Mouse (Mus musculus) limb, embryonic 11.5 days (tissue): ENCODE data around the gene Abl2. TPM values are rescaled to one million over a fixed set of nuclear protein-coding genes. Genes with fewer than 3 reads are reported as not detected.
A peak's percentile ranks its signal among the peaks of the same experiment; 100 is the strongest.

Experiments used
- ATAC-seq: fragments of 200-750 bp; cut with Nextera tagmentation; 2 replicates; pipeline ENCODE4 v1.8.0; 2017; ENCODE audit warnings: low read depth; ENCODE audit not compliant: insufficient number of reproducible peaks, low FRiP score, low TSS enrichment
- DNase-seq: peaks from one replicate; pipeline ENCODE4 v3.0.0-alpha.2; 2015; ENCODE audit warnings: low spot score
- H3K27ac ChIP-seq: fragments of 300-500 bp; sonication (generic); replicated peaks from 2 replicates; pipeline ENCODE4 v1.5.1; 2014; ENCODE audit warnings: low read depth, mild to moderate bottlenecking, low read length
- H3K27me3 ChIP-seq: fragments of 300-500 bp; sonication (generic); 2 replicates; pipeline ENCODE4 v1.6.1; 2014; ENCODE audit warnings: mild to moderate bottlenecking, low read length, mixed read lengths; ENCODE audit not compliant: control insufficient read depth, insufficient read depth
- H3K36me3 ChIP-seq: fragments of 300-500 bp; sonication (generic); 2 replicates; pipeline ENCODE4 v1.6.1; 2014; ENCODE audit warnings: mild to moderate bottlenecking, low read length, moderate library complexity, mixed read lengths; ENCODE audit not compliant: control insufficient read depth, insufficient read depth
- H3K4me1 ChIP-seq: fragments of 300-500 bp; sonication (generic); 2 replicates; pipeline ENCODE4 v1.6.1; 2014; ENCODE audit warnings: low read length, mixed read lengths; ENCODE audit not compliant: control insufficient read depth, insufficient read depth
- H3K4me2 ChIP-seq: fragments of 300-500 bp; sonication (generic); 2 replicates; pipeline ENCODE4 v1.6.1; 2014; ENCODE audit warnings: low read depth, mild to moderate bottlenecking, moderate library complexity; ENCODE audit not compliant: severe bottlenecking
- H3K4me3 ChIP-seq: fragments of 300-500 bp; sonication (generic); 2 replicates; pipeline ENCODE4 v1.5.1; 2014; ENCODE audit warnings: low read depth, low read length
- H3K9ac ChIP-seq: fragments of 300-500 bp; sonication (generic); 2 replicates; pipeline ENCODE4 v1.6.1; 2014; ENCODE audit warnings: mild to moderate bottlenecking, low read length
- H3K9me3 ChIP-seq: fragments of 300-500 bp; sonication (generic); 2 replicates; pipeline ENCODE4 v1.6.1; 2016; ENCODE audit warnings: low read length; ENCODE audit not compliant: control insufficient read depth
- WGBS: fragments of 180-500 bp; shearing (Covaris S2); extraction: QIAGEN DNeasy Blood & Tissue Kit; methylation state at CpG from one replicate; pipeline ENCODE4 v1.1.7; 2014; 5-methylcytosine and 5-hydroxymethylcytosine counted together
- polyA plus RNA-seq: library from polyadenylated mRNA; unstranded; fragments of >200 nt; fragmentation: Nextera tagmentation; extraction: Ambion mirVana; gene quantifications from 2 replicates; pipeline ENCODE4 v1.2.1, GENCODE M21; 2014

Abl2 gene
- polyA plus RNA-seq, 1 experiment from 2014 or later, result 5.9 TPM

DNA sequence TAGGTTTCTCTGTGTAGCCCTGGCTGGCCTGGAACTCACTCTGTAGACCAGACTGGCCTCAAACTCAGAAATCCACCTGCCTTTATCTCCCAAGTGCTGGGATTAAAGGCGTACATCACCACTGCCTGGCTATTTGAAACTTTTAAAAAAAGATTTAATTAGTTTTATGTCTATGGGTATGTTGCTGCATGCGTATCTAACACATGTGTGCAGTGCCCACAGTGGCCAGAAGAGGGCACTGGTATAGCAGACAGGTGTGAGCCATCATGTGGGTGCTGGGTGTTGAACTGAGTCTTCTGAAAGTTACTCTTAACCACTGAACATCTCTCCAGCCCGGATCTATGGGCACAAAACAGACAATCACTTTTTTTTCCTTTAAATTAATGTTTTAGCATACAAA lies 7.5 kb downstream of the Abl2 start:
- no peaks in the 10 kb centered on the region for H3K4me1 ChIP-seq
- no peaks in the 10 kb centered on the region for H3K9me3 ChIP-seq
- WGBS, result 95% methylated on average over 3 of the region's 3 CpGs
- DNase-seq (peak; percentile 34), ATAC-seq (no peak)
- no peak overlapping the region for H3K27ac ChIP-seq
- no peaks in the 10 kb centered on the region for H3K27me3 ChIP-seq
- H3K4me2 ChIP-seq, result no peak overlapping the region
- H3K36me3 ChIP-seq, result no peaks in the 10 kb centered on the region; the same call in 1 of the 2 replicates
- no peak overlapping the region for H3K9ac ChIP-seq
- no peak overlapping the region for H3K4me3 ChIP-seq

DNA sequence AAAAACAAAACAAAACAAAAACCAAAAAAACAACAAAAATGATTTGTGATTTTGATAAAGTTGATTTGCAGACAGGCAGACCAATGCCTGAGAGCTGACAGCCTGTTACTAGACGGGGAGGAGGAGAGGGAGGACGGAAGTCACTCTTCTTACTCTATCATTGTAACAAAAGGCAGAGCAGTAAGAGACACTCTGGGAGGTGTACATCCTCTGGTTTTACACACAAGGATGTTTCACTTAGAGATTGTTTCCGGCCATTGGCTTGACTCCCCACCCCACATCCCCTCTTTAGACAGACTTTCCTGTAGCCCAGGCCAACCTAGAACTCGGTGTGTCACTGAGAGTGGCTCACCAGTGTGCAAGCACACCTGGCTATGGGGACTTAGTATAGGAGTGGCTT lies 11.0 kb downstream of the Abl2 start:
- no peak overlapping the region for H3K4me3 ChIP-seq
- WGBS, result 94% methylated on average over 4 of the region's 4 CpGs
- no peak for DNase-seq
- H3K27ac ChIP-seq, result no peak overlapping the region
- H3K4me2 ChIP-seq, result no peak overlapping the region
- H3K36me3 ChIP-seq, result no peaks in the 10 kb centered on the region; the same call in 1 of the 2 replicates
- H3K9ac ChIP-seq, result no peak overlapping the region
- no peak for ATAC-seq
- H3K4me1 ChIP-seq, result no peaks in the 10 kb centered on the region
- no peaks in the 10 kb centered on the region for H3K27me3 ChIP-seq
- H3K9me3 ChIP-seq, result no peaks in the 10 kb centered on the region

DNA sequence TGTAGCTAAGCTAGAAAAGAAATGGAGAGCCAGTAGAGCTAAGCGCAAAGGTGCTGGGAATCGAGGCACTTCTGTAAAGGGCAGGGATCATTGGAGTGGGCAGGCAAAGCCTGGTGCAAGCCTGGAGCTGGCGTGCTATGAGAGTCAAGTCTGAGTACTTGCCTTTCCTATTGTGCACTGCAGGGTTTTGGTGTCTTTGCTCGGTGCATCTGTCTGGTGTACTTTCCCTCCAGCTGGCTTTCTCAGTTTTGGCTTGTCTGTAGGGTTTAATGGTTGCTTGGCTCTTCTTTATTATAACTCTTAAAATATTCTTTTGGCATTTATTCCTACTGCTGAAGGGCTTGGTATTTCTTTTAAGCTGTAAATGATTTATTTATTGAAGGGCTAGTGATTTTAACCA lies 14.4 kb downstream of the Abl2 start:
- Histone ChIP-seq H3K27me3 (no peaks in the 10 kb centered on the region), H3K9ac (no peak overlapping the region), H3K4me3 (no peak overlapping the region), H3K4me1 (no peaks in the 10 kb centered on the region), H3K4me2 (no peak overlapping the region), H3K36me3 (no peaks in the 10 kb centered on the region), H3K27ac (no peak overlapping the region), H3K9me3 (no peaks in the 10 kb centered on the region)
- no peak for DNase-seq
- WGBS, result 86% methylated on average over 4 of the region's 4 CpGs
- ATAC-seq, result no peak

DNA sequence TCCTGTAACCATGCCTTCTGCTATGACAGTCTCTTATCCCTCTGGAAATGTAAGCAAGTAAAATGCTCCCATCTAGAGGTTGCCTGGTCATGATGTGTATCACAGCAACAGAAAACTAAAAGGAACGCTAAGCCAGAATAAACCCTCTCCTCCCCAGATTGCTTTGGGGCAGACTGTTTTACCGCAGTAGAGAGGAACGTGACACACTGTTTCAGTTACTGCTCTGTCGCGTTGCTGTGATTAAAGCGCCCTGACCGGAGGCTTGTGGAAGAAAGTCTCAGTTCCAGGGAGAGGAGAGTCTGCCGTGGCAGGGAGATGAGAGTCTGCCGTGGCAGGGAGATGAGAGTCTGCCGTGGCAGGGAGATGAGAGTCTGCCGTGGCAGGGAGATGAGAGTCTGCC lies 22.6 kb downstream of the Abl2 start:
- DNase-seq, result no peak
- H3K36me3 ChIP-seq, result no peaks in the 10 kb centered on the region
- no peak overlapping the region for H3K9ac ChIP-seq
- ATAC-seq, result no peak
- WGBS, result 67% methylated on average over 11 of the region's 11 CpGs
- H3K4me1 ChIP-seq, result no peaks in the 10 kb centered on the region
- H3K4me2 ChIP-seq, result no peak overlapping the region
- H3K9me3 ChIP-seq, result no peaks in the 10 kb centered on the region
- H3K4me3 ChIP-seq, result no peak overlapping the region
- H3K27ac ChIP-seq, result no peak overlapping the region
- no peaks in the 10 kb centered on the region for H3K27me3 ChIP-seq

DNA sequence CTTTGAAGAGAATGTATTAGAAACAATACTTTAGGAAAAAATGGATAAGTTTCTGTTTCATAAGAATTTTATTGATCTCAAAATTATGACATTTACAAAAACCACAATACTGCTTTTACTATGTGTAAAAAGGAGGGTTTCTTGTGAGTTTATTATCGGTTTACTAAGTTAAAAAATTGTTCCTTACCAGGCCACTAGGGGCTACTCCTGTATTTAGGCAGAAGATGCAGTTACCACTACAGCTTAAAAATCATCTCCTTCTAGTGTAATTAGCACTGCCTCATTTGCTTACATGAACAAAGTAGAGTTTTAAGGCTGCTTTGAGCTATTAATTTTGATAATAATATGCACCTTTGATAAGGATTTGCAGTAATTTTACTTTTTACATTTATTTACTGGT lies 25.6 kb downstream of the Abl2 start:
- Histone ChIP-seq H3K27ac (no peak overlapping the region), H3K4me1 (no peaks in the 10 kb centered on the region), H3K9me3 (no peaks in the 10 kb centered on the region), H3K27me3 (no peaks in the 10 kb centered on the region), H3K36me3 (no peaks in the 10 kb centered on the region), H3K4me3 (no peak overlapping the region), H3K4me2 (no peak overlapping the region), H3K9ac (no peak overlapping the region)
- DNase-seq (no peak), ATAC-seq (no peak)
- WGBS, result 83% methylated on average over 1 of the region's 1 CpGs

DNA sequence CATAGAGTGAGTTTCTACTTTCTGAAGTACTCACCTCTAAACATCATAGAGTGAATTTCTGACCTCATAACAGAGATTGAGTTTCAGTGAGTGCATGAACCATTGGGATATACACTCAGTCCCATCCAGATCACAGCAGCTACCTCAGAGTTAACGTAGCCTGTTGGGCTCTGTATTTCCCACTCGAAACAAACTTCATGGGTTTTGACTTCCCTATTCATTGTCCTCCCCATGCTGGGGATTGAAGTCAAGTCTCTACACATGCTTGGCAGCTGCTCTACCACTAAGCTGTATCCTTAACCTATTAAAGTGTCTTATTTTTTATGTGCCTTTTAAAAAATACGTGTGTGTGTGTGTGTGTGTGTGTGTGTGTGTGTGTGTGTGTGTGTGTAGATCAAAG lies 26.9 kb downstream of the Abl2 start:
- Histone ChIP-seq H3K9me3 (no peaks in the 10 kb centered on the region), H3K27ac (no peak overlapping the region), H3K27me3 (no peaks in the 10 kb centered on the region), H3K4me1 (no peaks in the 10 kb centered on the region), H3K4me2 (no peak overlapping the region), H3K36me3 (no peaks in the 10 kb centered on the region), H3K9ac (no peak overlapping the region), H3K4me3 (no peak overlapping the region)
- no peak for ATAC-seq
- 79% methylated on average over 3 of the region's 3 CpGs for WGBS
- no peak for DNase-seq

DNA sequence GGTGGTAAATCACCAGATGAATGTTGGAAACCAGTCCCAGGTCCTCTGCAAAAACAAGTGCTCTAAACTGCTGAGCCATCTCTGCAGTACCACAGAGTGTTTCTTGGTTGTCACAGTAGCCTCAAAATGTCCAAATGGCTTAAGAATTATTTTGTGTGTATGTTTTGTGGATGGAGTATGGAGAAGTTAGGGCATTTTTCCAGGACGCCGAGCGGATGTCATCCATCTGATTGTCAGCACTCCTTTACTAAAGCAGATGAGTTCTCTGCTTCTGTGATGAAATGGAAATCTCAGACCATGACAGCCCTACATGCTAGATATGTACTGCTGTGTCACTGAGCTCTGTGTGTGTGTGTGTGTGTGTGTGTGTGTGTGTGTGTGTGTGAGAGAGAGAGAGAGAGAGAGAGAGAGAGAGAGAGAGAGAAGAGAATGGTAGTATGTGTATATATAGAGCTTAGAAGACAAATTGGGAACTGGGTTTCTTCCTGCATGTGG lies 31.3 kb downstream of the Abl2 start:
- no peak overlapping the region for H3K4me3 ChIP-seq
- DNase-seq, result no peak
- H3K27me3 ChIP-seq, result no peaks in the 10 kb centered on the region
- no peak overlapping the region for H3K27ac ChIP-seq
- no peak overlapping the region for H3K4me2 ChIP-seq
- no peaks in the 10 kb centered on the region for H3K9me3 ChIP-seq
- no peaks in the 10 kb centered on the region for H3K4me1 ChIP-seq
- 97% methylated on average over 3 of the region's 3 CpGs for WGBS
- no peak overlapping the region for H3K9ac ChIP-seq
- ATAC-seq, result no peak
- H3K36me3 ChIP-seq, result no peaks in the 10 kb centered on the region

DNA sequence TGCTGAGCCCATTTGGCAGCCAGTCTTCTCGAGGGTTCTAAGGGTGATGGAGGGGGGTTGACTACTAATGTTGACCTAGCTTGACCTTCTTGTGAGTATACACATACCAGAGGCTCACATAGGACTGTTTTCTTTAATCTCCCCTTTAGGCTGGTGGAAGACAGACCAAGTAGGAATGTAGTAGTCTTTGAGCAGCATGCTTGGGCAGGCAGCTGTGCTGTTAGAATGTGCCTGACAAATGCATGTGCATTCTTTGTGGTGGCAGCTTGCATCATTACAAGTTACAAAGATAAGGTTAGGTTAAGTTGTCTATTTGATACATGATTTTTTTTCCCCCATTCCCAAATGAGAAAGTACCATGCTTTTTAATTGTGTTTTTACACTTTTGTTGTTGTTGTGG lies 31.8 kb downstream of the Abl2 start:
- no peaks in the 10 kb centered on the region for H3K36me3 ChIP-seq
- no peaks in the 10 kb centered on the region for H3K27me3 ChIP-seq
- DNase-seq (no peak), ATAC-seq (no peak)
- no peak overlapping the region for H3K4me2 ChIP-seq
- no peak overlapping the region for H3K4me3 ChIP-seq
- H3K4me1 ChIP-seq, result no peaks in the 10 kb centered on the region
- no peak overlapping the region for H3K9ac ChIP-seq
- WGBS, result 4% methylated on average over 1 of the region's 1 CpGs
- H3K9me3 ChIP-seq, result no peaks in the 10 kb centered on the region
- H3K27ac ChIP-seq, result no peak overlapping the region

DNA sequence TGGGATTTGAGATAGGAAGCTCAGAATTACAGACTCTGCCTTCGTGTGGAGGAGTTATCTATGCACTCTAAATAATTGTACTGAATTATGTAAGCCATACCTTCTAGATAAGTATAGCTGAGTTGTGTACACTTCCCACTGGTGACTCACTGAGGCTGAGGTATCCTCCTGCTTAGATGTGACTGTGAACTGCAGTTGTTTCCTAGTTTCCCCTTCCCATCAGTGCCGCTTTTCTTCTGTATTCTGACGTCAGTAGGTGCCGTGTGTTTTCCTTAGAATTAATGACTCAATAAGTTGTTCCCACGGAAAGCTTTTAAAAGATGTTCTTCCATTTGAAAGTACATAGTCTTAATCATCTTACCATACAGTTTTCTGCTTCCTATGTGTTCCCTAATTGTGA lies 34.7 kb downstream of the Abl2 start:
- 89% methylated on average over 5 of the region's 5 CpGs for WGBS

More for the DNA sequence above, 34.7 kb downstream of the Abl2 start:
- Histone ChIP-seq H3K9ac (no peak overlapping the region), H3K27ac (no peak overlapping the region), H3K27me3 (no peaks in the 10 kb centered on the region), H3K4me3 (no peak overlapping the region), H3K4me1 (no peaks in the 10 kb centered on the region), H3K4me2 (no peak overlapping the region), H3K9me3 (no peaks in the 10 kb centered on the region), H3K36me3 (no peaks in the 10 kb centered on the region)
- DNase-seq (no peak), ATAC-seq (no peak)
